Mouse (Mus musculus) duodenum, adult 2 months (tissue): ENCODE data around the gene Inpp1. TPM values are rescaled to one million over a fixed set of nuclear protein-coding genes. Genes with fewer than 3 reads are reported as not detected.

Experiments used
- polyA plus RNA-seq: library from polyadenylated mRNA; depleted of rRNA; stranded (reverse); fragments of >200 nt; gene quantifications from 2 replicates; pipeline ENCODE4 v1.2.3, GENCODE M21; 2012; ENCODE audit warnings: low replicate concordance; rRNA removed

The Inpp1 gene
- polyA plus RNA-seq: 3.7 and 4.0 TPM in 2 replicates

DNA sequence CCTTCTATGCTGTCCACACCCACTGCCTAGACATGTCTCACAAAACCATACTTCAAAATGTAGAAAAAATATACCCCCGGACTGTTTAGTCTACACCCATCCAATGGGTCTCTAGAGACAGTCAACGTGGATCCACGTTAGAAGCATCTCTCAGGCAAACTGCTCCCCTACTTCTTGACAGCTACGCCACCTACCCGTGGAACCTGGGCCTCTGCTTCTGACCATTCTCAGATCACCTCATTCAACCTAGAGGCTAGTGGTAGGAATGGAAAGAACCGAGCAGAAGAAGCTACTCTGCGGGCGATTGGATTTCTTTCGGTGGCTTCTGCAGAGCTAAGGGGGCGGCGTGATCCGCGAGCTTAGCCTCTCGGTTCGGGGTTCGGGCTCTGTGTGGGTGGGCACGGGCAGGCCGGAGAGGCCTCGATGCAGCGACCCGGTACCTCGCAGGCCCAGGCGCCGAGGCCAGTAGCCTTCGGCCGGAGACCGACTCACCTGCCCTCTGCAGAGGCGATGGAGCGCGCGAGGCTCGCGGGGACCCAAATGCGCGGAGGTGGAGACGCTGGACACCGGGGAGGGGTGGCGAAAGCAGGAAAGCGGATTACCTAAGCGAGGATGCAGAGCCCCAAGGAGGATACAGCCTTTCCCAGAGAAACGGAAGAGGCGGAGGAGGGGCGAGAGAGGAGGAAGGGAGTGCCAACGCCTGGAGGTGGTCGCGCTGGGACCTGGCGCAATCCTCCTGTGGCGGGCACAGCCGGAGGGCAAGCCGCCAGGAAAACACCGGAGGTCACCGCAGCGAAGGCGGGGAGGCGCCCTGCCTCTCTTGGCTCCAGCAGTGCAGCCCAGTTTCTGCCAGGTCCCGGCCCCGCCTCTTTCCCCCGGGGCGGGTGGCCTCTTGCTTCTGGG, at the start of gene Inpp1:
Inpp1 (minus strand) TSS at position 779 of the 903 bp plus-strand sequence.

GRCm38 (mm10) chr1:52844782-52845665, 27.5 kb upstream of the Inpp1 start, which contains the start of gene Hibch:
Gene Hibch, plus strand, starts transcription at chr1:52844929.

Other genes starting within 250 kb of the Inpp1 start
- 1.6 and 2.0 TPM in 2 replicates for gene Nemp2, start 187.0 kb downstream of the Inpp1 start, polyA plus RNA-seq
- gene Mfsd6, start 90.2 kb downstream of the Inpp1 start, polyA plus RNA-seq: 8.0 and 11.0 TPM in 2 replicates
- 8.4 and 11.5 TPM in 2 replicates for gene Hibch, start 27.2 kb upstream of the Inpp1 start, polyA plus RNA-seq
- gene 1700019D03Rik, start 202.5 kb upstream of the Inpp1 start, polyA plus RNA-seq: 0.47 and 1.0 TPM in 2 replicates
- gene Mstn, start 244.0 kb upstream of the Inpp1 start, polyA plus RNA-seq: 0.09 TPM in 1 of 2 replicates, not detected in the other